Mouse (Mus musculus): ENCODE results near the gene Rsrc2. TPM values are rescaled to one million over a fixed set of nuclear protein-coding genes. Genes with fewer than 3 reads are reported as not detected.
"Not testable (repeated sequence)": the region's sequence is repeated elsewhere in the genome, so short reads cannot be mapped to it uniquely, and the experiment has no call there.

Gene Rsrc2
- total and polyA plus RNA-seq, 2 experiments from 2014 or later = 19.9 to 72.7 TPM

GRCm38 (mm10) chr5:123744358-123744757 lies 4.9 kb downstream of the Rsrc2 start:
- DNase-seq (ENCODE audit: low spot score) = no peak
- no peak for ATAC-seq (ENCODE audit: insufficient read depth, low read depth)
- 75% methylated on average over 2 of the region's 2 CpGs for WGBS

GRCm38 (mm10) chr5:123730981-123731380 lies 18.2 kb downstream of the Rsrc2 start:
- H3K9me3 ChIP-seq (replicated peaks; ENCODE audit: control insufficient read depth, low read length) = no peaks in the 10 kb centered on the region

More at GRCm38 (mm10) chr5:123744358-123744757, 4.9 kb downstream of the Rsrc2 start:
- Histone ChIP-seq H3K9me3 (replicated peaks; ENCODE audit: control insufficient read depth, low read length) (no peaks in the 10 kb centered on the region), H3K9ac (replicated peaks; ENCODE audit: low read depth, low read length) (no peak overlapping the region), H3K27ac (ENCODE audit: low read depth) (no peak overlapping the region), H3K27me3 (ENCODE audit: control insufficient read depth, insufficient read depth, low read length) (no peaks in the 10 kb centered on the region), H3K4me3 (ENCODE audit: low read depth, low read length) (no peak overlapping the region), H3K4me1 (ENCODE audit: control insufficient read depth, insufficient read depth) (peaks cover 29% of the 10 kb centered on the region), H3K4me2 (ENCODE audit: low read depth, low read length) (no peak overlapping the region), H3K36me3 (replicated peaks; ENCODE audit: control insufficient read depth, insufficient read depth, low read length) (peaks cover 32% of the 10 kb centered on the region)
- TF ChIP-seq EP300 (IDR thresholded peaks at IDR 0.05; ENCODE audit: low read depth) = no peak
- no peak for TF ChIP-seq CTCF (IDR thresholded peaks at IDR 0.05; ENCODE audit: low read depth)

GRCm38 (mm10) chr5:123723816-123724215 lies 25.4 kb downstream of the Rsrc2 start:
- 90% methylated on average over 7 of the region's 7 CpGs for WGBS
- H3K36me3 ChIP-seq (replicated peaks; ENCODE audit: control insufficient read depth, insufficient read depth, low read length) = peaks cover 14% of the 10 kb centered on the region
- H3K27ac ChIP-seq (ENCODE audit: low read depth); H3K9me3 ChIP-seq (replicated peaks; ENCODE audit: control insufficient read depth, low read length); DNase-seq (ENCODE audit: low spot score); ATAC-seq (ENCODE audit: insufficient read depth, low read depth); H3K4me2 ChIP-seq (ENCODE audit: low read depth, low read length); H3K9ac ChIP-seq (replicated peaks; ENCODE audit: low read depth, low read length); H3K4me3 ChIP-seq (ENCODE audit: low read depth, low read length); H3K27me3 ChIP-seq (ENCODE audit: control insufficient read depth, insufficient read depth, low read length); H3K4me1 ChIP-seq (ENCODE audit: control insufficient read depth, insufficient read depth): not testable (repeated sequence)

More at GRCm38 (mm10) chr5:123730981-123731380, 18.2 kb downstream of the Rsrc2 start:
- H3K36me3 ChIP-seq (replicated peaks; ENCODE audit: control insufficient read depth, insufficient read depth, low read length) = peaks cover 79% of the 10 kb centered on the region
- no peak for DNase-seq (ENCODE audit: low spot score)
- 89% methylated on average over 2 of the region's 2 CpGs for WGBS
- H3K4me2 ChIP-seq (ENCODE audit: low read depth, low read length) = no peak overlapping the region
- H3K9ac ChIP-seq (replicated peaks; ENCODE audit: low read depth, low read length) = no peak overlapping the region
- H3K27me3 ChIP-seq (ENCODE audit: control insufficient read depth, insufficient read depth, low read length) = no peaks in the 10 kb centered on the region
- ATAC-seq (ENCODE audit: insufficient read depth, low read depth) = no peak
- no peak overlapping the region for H3K27ac ChIP-seq (ENCODE audit: low read depth)
- TF ChIP-seq EP300 (IDR thresholded peaks at IDR 0.05; ENCODE audit: low read depth) = no peak
- TF ChIP-seq CTCF (IDR thresholded peaks at IDR 0.05; ENCODE audit: low read depth) = no peak
- H3K4me1 ChIP-seq (ENCODE audit: control insufficient read depth, insufficient read depth) = no peaks in the 10 kb centered on the region
- no peak overlapping the region for H3K4me3 ChIP-seq (ENCODE audit: low read depth, low read length)

GRCm38 (mm10) chr5:123720328-123721311 lies 28.6 kb downstream of the Rsrc2 start, which contains the start of gene Zcchc8:
Gene Zcchc8 (minus strand): TSS chr5:123721100.
- H3K4me1 ChIP-seq (ENCODE audit: control insufficient read depth, insufficient read depth) = peaks cover 13% of the 10 kb centered on the region; the same call in 1 of the 2 replicates
- DNase-seq (ENCODE audit: low spot score) = peak; percentile 98
- peak within 1 kb of the TSS; percentile 85 for H3K27ac ChIP-seq (ENCODE audit: low read depth)
- H3K27me3 ChIP-seq (ENCODE audit: control insufficient read depth, insufficient read depth, low read length) = no peaks in the 10 kb centered on the region
- peak within 1 kb of the TSS; percentile 86 for H3K9ac ChIP-seq (replicated peaks; ENCODE audit: low read depth, low read length)
- peak within 1 kb of the TSS; percentile 86 for H3K4me3 ChIP-seq (ENCODE audit: low read depth, low read length)
- TF ChIP-seq EP300 (IDR thresholded peaks at IDR 0.05; ENCODE audit: low read depth) = no peak
- no peak for TF ChIP-seq CTCF (IDR thresholded peaks at IDR 0.05; ENCODE audit: low read depth)
- peaks cover 16% of the 10 kb centered on the region for H3K36me3 ChIP-seq (replicated peaks; ENCODE audit: control insufficient read depth, insufficient read depth, low read length)
- WGBS = under 1% methylated on average over 83 of the region's 83 CpGs
- peak within 1 kb of the TSS; percentile 74 for H3K4me2 ChIP-seq (ENCODE audit: low read depth, low read length)
- peak; percentile 100 for ATAC-seq (ENCODE audit: insufficient read depth, low read depth)
- no peaks in the 10 kb centered on the region for H3K9me3 ChIP-seq (replicated peaks; ENCODE audit: control insufficient read depth, low read length)

DNA sequence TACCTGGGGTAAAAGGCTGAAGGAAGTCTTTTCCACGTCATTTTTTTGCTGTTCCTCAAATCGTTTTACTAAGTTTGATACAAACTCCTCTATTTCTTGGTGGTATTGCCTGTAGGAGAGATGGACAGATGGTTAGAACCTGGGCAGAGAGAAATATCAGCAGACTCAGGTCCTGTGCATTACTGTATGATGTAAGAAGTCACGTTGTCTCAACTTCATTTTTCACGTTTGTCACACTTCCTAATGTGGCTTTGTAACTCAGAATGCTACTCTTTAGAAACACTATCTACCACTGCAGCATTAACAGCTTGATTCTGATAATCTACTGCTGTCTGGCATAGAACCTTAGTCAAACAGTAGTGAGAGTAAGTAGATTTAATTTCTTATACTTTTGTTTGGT lies 34.6 kb downstream of the Rsrc2 start:
- Histone ChIP-seq H3K4me3 (ENCODE audit: low read depth, low read length) (no peak overlapping the region), H3K27me3 (ENCODE audit: control insufficient read depth, insufficient read depth, low read length) (no peaks in the 10 kb centered on the region), H3K27ac (ENCODE audit: low read depth) (no peak overlapping the region), H3K4me2 (ENCODE audit: low read depth, low read length) (no peak overlapping the region), H3K9me3 (replicated peaks; ENCODE audit: control insufficient read depth, low read length) (no peaks in the 10 kb centered on the region), H3K9ac (replicated peaks; ENCODE audit: low read depth, low read length) (no peak overlapping the region), H3K4me1 (ENCODE audit: control insufficient read depth, insufficient read depth) (peaks cover 13% of the 10 kb centered on the region; the same call in 1 of the 2 replicates), H3K36me3 (replicated peaks; ENCODE audit: control insufficient read depth, insufficient read depth, low read length) (peaks cover 74% of the 10 kb centered on the region)
- DNase-seq (ENCODE audit: low spot score) = no peak
- 82% methylated on average over 4 of the region's 4 CpGs for WGBS
- ATAC-seq (ENCODE audit: insufficient read depth, low read depth) = no peak
- no peak for TF ChIP-seq CTCF (IDR thresholded peaks at IDR 0.05; ENCODE audit: low read depth)
- no peak for TF ChIP-seq EP300 (IDR thresholded peaks at IDR 0.05; ENCODE audit: low read depth)

Measured in heart, postnatal 0 days (tissue).